In the genomic region with DNA sequence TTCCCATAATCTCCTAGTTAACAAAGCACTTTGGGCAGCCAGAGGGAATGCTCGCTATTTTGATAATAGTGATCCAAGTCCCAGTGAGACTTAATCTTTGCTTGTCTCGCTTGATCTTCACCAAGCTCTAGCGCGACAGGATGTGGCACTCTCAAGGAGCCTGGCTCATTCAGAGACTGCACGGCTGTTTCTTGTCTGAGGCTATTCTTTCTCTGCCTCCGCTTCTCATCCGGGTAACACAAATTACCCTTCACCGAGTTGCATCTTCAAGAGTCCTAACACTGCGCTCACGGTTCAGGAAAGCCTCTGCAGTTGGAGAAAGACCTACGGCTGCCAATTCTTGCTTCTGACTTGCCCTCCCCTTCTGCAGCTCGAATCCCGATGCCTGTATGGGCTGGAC, we compare ENCODE assay signal across 7 mouse cellular contexts. TPM values are rescaled to one million over a fixed set of nuclear protein-coding genes. Genes with fewer than 3 reads are reported as not detected.
DNase-seq lines count a peak whose midpoint lies in the region; ATAC-seq and TF ChIP-seq lines count a peak whose summit lies in the region.

No protein-coding gene starts in this region.

- H3K4me2 ChIP-seq in lung, embryonic 16.5 days (ENCODE audit: low read depth, low read length), result peak overlapping the region; percentile 67
- peak overlapping the region; percentile 64 for H3K4me2 ChIP-seq in embryonic facial prominence, embryonic 11.5 days (ENCODE audit: low read depth, low read length)
- peak overlapping the region; percentile 81 for H3K4me2 ChIP-seq in intestine, embryonic 16.5 days (ENCODE audit: low read depth, low read length)

- H3K9me3 ChIP-seq in lung, embryonic 16.5 days (ENCODE audit: control insufficient read depth, low read length), result no peaks in the 10 kb centered on the region
- H3K9me3 ChIP-seq in embryonic facial prominence, embryonic 11.5 days (replicated peaks; ENCODE audit: control insufficient read depth, low read length), result no peaks in the 10 kb centered on the region
- no peaks in the 10 kb centered on the region for H3K9me3 ChIP-seq in intestine, embryonic 16.5 days (ENCODE audit: control insufficient read depth, low read length)

- no peak for TF ChIP-seq CTCF in small intestine, adult 2 months (IDR thresholded peaks at IDR 0.05; ENCODE audit: extremely low read depth, insufficient read length, insufficient replicate concordance, low read depth, low read length)

- peak overlapping the region; percentile 80 for H3K4me3 ChIP-seq in lung, embryonic 16.5 days (ENCODE audit: low read length)
- H3K4me3 ChIP-seq in embryonic facial prominence, embryonic 11.5 days (ENCODE audit: low read depth, low read length), result peak overlapping the region; percentile 63
- H3K4me3 ChIP-seq in intestine, embryonic 16.5 days (ENCODE audit: low read length), result peak overlapping the region; percentile 58
- peak overlapping the region; percentile 82 for H3K4me3 ChIP-seq in small intestine, adult 2 months (ENCODE audit: low read depth, low read length)

- H3K36me3 ChIP-seq in lung, embryonic 16.5 days (ENCODE audit: control insufficient read depth, insufficient read depth, low read length), result peaks cover 4% of the 10 kb centered on the region
- no peaks in the 10 kb centered on the region for H3K36me3 ChIP-seq in embryonic facial prominence, embryonic 11.5 days (replicated peaks; ENCODE audit: control insufficient read depth, insufficient read depth, low read depth, low read length)
- H3K36me3 ChIP-seq in intestine, embryonic 16.5 days (ENCODE audit: control insufficient read depth, insufficient read depth, low read length), result no peaks in the 10 kb centered on the region; the same call in 1 of the 2 replicates
- H3K36me3 ChIP-seq in small intestine, adult 2 months (ENCODE audit: control insufficient read depth, insufficient read depth, low read length), result peaks cover 13% of the 10 kb centered on the region; the same call in 1 of the 2 replicates

- 28% methylated on average over 13 of the region's 13 CpGs for WGBS in lung, embryonic 16.5 days
- WGBS in embryonic facial prominence, embryonic 11.5 days, result 35% methylated on average over 13 of the region's 13 CpGs
- WGBS in intestine, embryonic 16.5 days, result 22% methylated on average over 13 of the region's 13 CpGs
- WGBS in small intestine, adult 2 months, result 22% methylated on average over 13 of the region's 13 CpGs

- no peak overlapping the region for H3K27ac ChIP-seq in lung, embryonic 16.5 days (ENCODE audit: low read length)
- H3K27ac ChIP-seq in embryonic facial prominence, embryonic 11.5 days (replicated peaks; ENCODE audit: low read depth, low read length), result no peak overlapping the region
- no peak overlapping the region for H3K27ac ChIP-seq in intestine, embryonic 16.5 days (ENCODE audit: low read length)
- no peak overlapping the region for H3K27ac ChIP-seq in small intestine, adult 2 months (ENCODE audit: insufficient read depth, low read depth, low read length)

- H3K9ac ChIP-seq in lung, embryonic 16.5 days (ENCODE audit: low read length), result peak overlapping the region; percentile 78
- H3K9ac ChIP-seq in embryonic facial prominence, embryonic 11.5 days (replicated peaks; ENCODE audit: low read length), result peak overlapping the region; percentile 68
- peak overlapping the region; percentile 68 for H3K9ac ChIP-seq in intestine, embryonic 16.5 days (ENCODE audit: low read depth, low read length)

- no peak for ATAC-seq in lung, embryonic 16.5 days (ENCODE audit: low read depth)
- no peak for ATAC-seq in embryonic facial prominence, embryonic 11.5 days (replicated peaks; ENCODE audit: insufficient number of reproducible peaks, low FRiP score, low TSS enrichment, low read depth)
- no peak; the same call in 1 of the 2 replicates for ATAC-seq in intestine, embryonic 16.5 days

- H3K4me1 ChIP-seq in lung, embryonic 16.5 days (replicated peaks; ENCODE audit: control insufficient read depth, insufficient read depth, low read length), result peaks cover 3% of the 10 kb centered on the region; the same call in 1 of the 2 replicates
- H3K4me1 ChIP-seq in embryonic facial prominence, embryonic 11.5 days (ENCODE audit: control insufficient read depth, insufficient read depth, low read length), result no peaks in the 10 kb centered on the region
- peaks cover 7% of the 10 kb centered on the region for H3K4me1 ChIP-seq in intestine, embryonic 16.5 days (ENCODE audit: control insufficient read depth, insufficient read depth, low read length)
- peaks cover 10% of the 10 kb centered on the region; the same call in 1 of the 2 replicates for H3K4me1 ChIP-seq in small intestine, adult 2 months (ENCODE audit: control insufficient read depth, insufficient read depth, insufficient read length, low read length)

- no peak for TF ChIP-seq POLR2A in small intestine, adult 2 months (IDR thresholded peaks at IDR 0.05; ENCODE audit: low read depth, low read length)

- H3K27me3 ChIP-seq in lung, embryonic 16.5 days (ENCODE audit: control insufficient read depth, insufficient read depth, low read depth, low read length), result no peaks in the 10 kb centered on the region
- H3K27me3 ChIP-seq in embryonic facial prominence, embryonic 11.5 days (ENCODE audit: control insufficient read depth, insufficient read depth, low read length), result no peaks in the 10 kb centered on the region
- no peaks in the 10 kb centered on the region for H3K27me3 ChIP-seq in intestine, embryonic 16.5 days (replicated peaks; ENCODE audit: control insufficient read depth, insufficient read depth, low read length)
- no peaks in the 10 kb centered on the region for H3K27me3 ChIP-seq in small intestine, adult 2 months (ENCODE audit: control insufficient read depth, insufficient read depth, low read length)

- DNase-seq in lung, postnatal 25 days (ENCODE audit: low spot score), result no peak
- no peak for DNase-seq in embryonic facial prominence, embryonic 11.5 days (ENCODE audit: low spot score)
- no peak for DNase-seq in right cerebral cortex, adult 2 months (ENCODE audit: low spot score in 2 of 2)
- no peak for DNase-seq in cerebellum, postnatal 10 days

RNA-seq across cellular contexts. Expression of a gene that starts 0.6 kb away (rescaled TPM):
- polyA plus RNA-seq in lung, embryonic 16.5 days (2015; fragmentation: Nextera tagmentation; extraction: Ambion mirVana), result 96.0 and 106 TPM in 2 replicates
- 70.8 and 78.2 TPM in 2 replicates for polyA plus RNA-seq in embryonic facial prominence, embryonic 11.5 days (2014; fragmentation: Nextera tagmentation; extraction: Ambion mirVana)
- 111 and 120 TPM in 2 replicates for polyA plus RNA-seq in intestine, embryonic 16.5 days (2015; fragmentation: Nextera tagmentation; extraction: Ambion mirVana)
- 91.7 and 194 TPM in 2 replicates for polyA plus RNA-seq in small intestine, adult 2 months (2012; rRNA removed)

RNA-seq across cellular contexts. Expression of a gene that starts 9.4 kb away (rescaled TPM):
- polyA plus RNA-seq in lung, embryonic 16.5 days (2015; fragmentation: Nextera tagmentation; extraction: Ambion mirVana), result 8.8 and 9.3 TPM in 2 replicates
- polyA plus RNA-seq in embryonic facial prominence, embryonic 11.5 days (2014; fragmentation: Nextera tagmentation; extraction: Ambion mirVana), result 4.3 and 5.8 TPM in 2 replicates
- polyA plus RNA-seq in intestine, embryonic 16.5 days (2015; fragmentation: Nextera tagmentation; extraction: Ambion mirVana), result 8.6 TPM in 2 replicates
- polyA plus RNA-seq in small intestine, adult 2 months (2012; rRNA removed), result 4.4 and 8.5 TPM in 2 replicates

RNA-seq across cellular contexts. Expression of a gene that starts 27.0 kb away (rescaled TPM):
- polyA plus RNA-seq in lung, embryonic 16.5 days (2015; fragmentation: Nextera tagmentation; extraction: Ambion mirVana), result 65.0 and 74.5 TPM in 2 replicates
- polyA plus RNA-seq in embryonic facial prominence, embryonic 11.5 days (2014; fragmentation: Nextera tagmentation; extraction: Ambion mirVana), result 14.4 and 15.4 TPM in 2 replicates
- polyA plus RNA-seq in intestine, embryonic 16.5 days (2015; fragmentation: Nextera tagmentation; extraction: Ambion mirVana), result 45.4 and 52.7 TPM in 2 replicates
- 79.1 and 140 TPM in 2 replicates for polyA plus RNA-seq in small intestine, adult 2 months (2012; rRNA removed)
